Mouse (Mus musculus) heart, adult 2 months (tissue): Measurements from ENCODE around the gene Ddx21. TPM values are rescaled to one million over a fixed set of nuclear protein-coding genes. Genes with fewer than 3 reads are reported as not detected.
A peak's percentile ranks its signal among the peaks of the same experiment; 100 is the strongest.

Experiments
- DNase-seq, 2 experiments: peaks; one replicate each; pipeline ENCODE4 v3.0.0; 2021
- H3K27ac ChIP-seq: fragments of 200-600 bp; 2 replicates; pipeline ENCODE4 v1.8.1; 2022
- H3K27me3 ChIP-seq: fragments of 200-500 bp; 2 replicates; pipeline ENCODE4 v1.6.1; 2012; ENCODE audit warnings: mild to moderate bottlenecking, low read length, inconsistent platforms, mixed read lengths; ENCODE audit not compliant: control insufficient read depth, insufficient read depth
- H3K36me3 ChIP-seq: fragments of 200-500 bp; 2 replicates; pipeline ENCODE4 v1.6.1; 2012; ENCODE audit warnings: low read length, inconsistent platforms; ENCODE audit not compliant: control insufficient read depth, insufficient read depth
- H3K4me1 ChIP-seq: fragments of 200-500 bp; 2 replicates; pipeline ENCODE4 v1.6.1; 2011; ENCODE audit warnings: low read length; ENCODE audit not compliant: control insufficient read depth, insufficient read depth
- H3K4me3 ChIP-seq: fragments of 200-600 bp; 2 replicates; pipeline ENCODE4 v1.8.1; 2022
- H3K79me2 ChIP-seq: fragments of 200-500 bp; replicated peaks from 2 replicates; pipeline ENCODE4 v1.6.1; 2012; ENCODE audit warnings: mild to moderate bottlenecking, inconsistent platforms, low read length, moderate library complexity, mixed read lengths; ENCODE audit not compliant: control insufficient read depth, insufficient read depth
- H3K9ac ChIP-seq: fragments of 200-500 bp; 2 replicates; pipeline ENCODE4 v1.6.1; 2012; ENCODE audit warnings: low read depth, mild to moderate bottlenecking, control low read depth, inconsistent platforms, low read length, mixed read lengths
- CTCF ChIP-seq: fragments of 200-600 bp; IDR thresholded peaks from 2 replicates; pipeline ENCODE4 v1.8.1; 2022; ENCODE audit warnings: antibody characterized with exemption, mild to moderate bottlenecking, moderate library complexity
- EP300 ChIP-seq: fragments of 200-500 bp; IDR thresholded peaks from 2 replicates; pipeline ENCODE4 v1.6.1; 2011; ENCODE audit warnings: low read depth, low read length, control low read depth; ENCODE audit not compliant: insufficient read depth
- POLR2A ChIP-seq: fragments of 200-500 bp; IDR thresholded peaks from 2 replicates; pipeline ENCODE4 v1.6.1; 2011; ENCODE audit warnings: mild to moderate bottlenecking, low read depth, low read length, control low read depth; ENCODE audit not compliant: insufficient read depth
- WGBS: fragments of 180-500 bp; shearing (Covaris S2); methylation state at CpG from one replicate; pipeline ENCODE4 v1.1.7; 2018; 5-methylcytosine and 5-hydroxymethylcytosine counted together
- intact Hi-C: fragments of 180-260 bp; cut with DNase I; formaldehyde crosslinking; loops from one replicate; pipeline ENCODE4 v1.15.1; 2025
- long read RNA-seq: library from polyadenylated mRNA; stranded (forward); transcript quantifications from one replicate; pipeline ENCODE4 v2.0.0, GENCODE M21; 2021
- polyA plus RNA-seq: library from polyadenylated mRNA; depleted of rRNA; stranded (reverse); fragments of >200 nt; gene quantifications from 2 replicates; pipeline ENCODE4 v1.2.3, GENCODE M21; 2012; rRNA removed
- total RNA-seq, 2 experiments: library from RNA; stranded (reverse); gene quantifications; 2 replicates each; pipeline ENCODE4 v1.2.3; 2021

The Ddx21 gene
- total RNA-seq, result 10 to 100 TPM; 30.2 to 30.3 TPM
- 7.0 and 15.5 TPM in 2 replicates for polyA plus RNA-seq
- long read RNA-seq, full-length matches to known transcripts, result 17 of 27 reads
- long read RNA-seq, partial matches to known transcripts, result 10 of 27 reads
- long read RNA-seq, other reads (novel, unspliced or antisense), result 0 of 27 reads

GRCm38 (mm10) chr10:62602177-62603040, at the start of gene Ddx21:
TSS of gene Ddx21 (minus strand) at chr10:62602281.
- peak; percentile 91 to 93 for DNase-seq
- WGBS, result 3% methylated on average over 53 of the region's 53 CpGs
- H3K9ac ChIP-seq, result peak within 1 kb of the TSS; percentile 77
- H3K36me3 ChIP-seq, result no peaks in the 10 kb centered on the region
- H3K27ac ChIP-seq, result peak within 1 kb of the TSS; percentile 71
- intact Hi-C loops, result loop anchor here (2.0 kb wide), 1 partner anchor 48 kb away; the partner anchor contains the start of gene Ddx50
- TF ChIP-seq EP300, result 0 out of 2 replicates have a peak, but pooled peaks have one; percentile 19
- peak; percentile 93 for TF ChIP-seq POLR2A
- TF ChIP-seq CTCF, result no peak
- peak within 1 kb of the TSS; percentile 80 for H3K4me3 ChIP-seq
- H3K4me1 ChIP-seq, result peaks cover 2% of the 10 kb centered on the region
- peaks cover 4% of the 10 kb centered on the region; the same call in 1 of the 2 replicates for H3K79me2 ChIP-seq
- H3K27me3 ChIP-seq, result no peaks in the 10 kb centered on the region

- H3K27me3 ChIP-seq, result no peaks in the 10 kb centered on the region
- under 1% methylated on average over 86 of the region's 89 CpGs for WGBS
- intact Hi-C loops, result loop anchor here (1.0 to 5.0 kb wide), 5 partner anchors 14 to 164 kb away; partner anchors contain the start of genes Ddx21 and Vps26a
- peak; percentile 97 to 99 for DNase-seq
- H3K4me3 ChIP-seq, result peak within 1 kb of the TSS; percentile 77
- H3K27ac ChIP-seq, result peak within 1 kb of the TSS; percentile 92
- peaks cover 6% of the 10 kb centered on the region; the same call in 1 of the 2 replicates for H3K79me2 ChIP-seq
- H3K36me3 ChIP-seq, result peaks cover 18% of the 10 kb centered on the region
- peak within 1 kb of the TSS; percentile 91 for H3K9ac ChIP-seq
- H3K4me1 ChIP-seq, result peaks cover 7% of the 10 kb centered on the region
- TF ChIP-seq EP300 (peak; percentile 77; the same call in 1 of the 2 replicates), POLR2A (peak; percentile 75), CTCF (no peak)
Observed at GRCm38 (mm10) chr10:62650881-62651810, 49.1 kb upstream of the Ddx21 start, which contains the start of gene Ddx50. TSS of gene Ddx50 (minus strand) at chr10:62651218.

- intact Hi-C loops, result loop anchor here (2.0 to 5.0 kb wide), 4 partner anchors 32 to 163 kb away; partner anchors contain the start of genes Ddx21 and Vps26a
- DNase-seq, result no peak
- Histone ChIP-seq H3K27me3 (no peaks in the 10 kb centered on the region), H3K4me1 (peaks cover 7% of the 10 kb centered on the region), H3K27ac (peak overlapping the region; percentile 92), H3K36me3 (peaks cover 22% of the 10 kb centered on the region), H3K9ac (peak overlapping the region; percentile 91), H3K79me2 (peaks cover 8% of the 10 kb centered on the region; the same call in 1 of the 2 replicates), H3K4me3 (peak overlapping the region; percentile 77)
- WGBS, result under 1% methylated on average over 17 of the region's 17 CpGs
- TF ChIP-seq POLR2A (no peak), EP300 (no peak), CTCF (no peak)
Observed at GRCm38 (mm10) chr10:62650358-62650782, 48.3 kb upstream of the Ddx21 start.

GRCm38 (mm10) chr10:62604161-62604560, 2.1 kb upstream of the Ddx21 start:
- Histone ChIP-seq H3K36me3 (no peaks in the 10 kb centered on the region), H3K9ac (no peak overlapping the region), H3K79me2 (peaks cover 4% of the 10 kb centered on the region; the same call in 1 of the 2 replicates), H3K4me1 (peaks cover 2% of the 10 kb centered on the region), H3K4me3 (no peak overlapping the region), H3K27ac (no peak overlapping the region), H3K27me3 (no peaks in the 10 kb centered on the region)
- TF ChIP-seq CTCF, result no peak
- TF ChIP-seq EP300, result no peak
- TF ChIP-seq POLR2A, result no peak
- no peak for DNase-seq
- WGBS, result 78% methylated on average over 3 of the region's 3 CpGs
- intact Hi-C loops, result no loop called here
